Mouse (Mus musculus): ENCODE data around the gene Hsf4.

- TF ChIP-seq POLR2A (IDR thresholded peaks at IDR 0.05; ENCODE audit: borderline replicate concordance, control insufficient read depth, low read depth, low read length) (no peak), CTCF (IDR thresholded peaks at IDR 0.05; ENCODE audit: control insufficient read depth, insufficient read depth, low read length) (no peak)
Observed at GRCm38 (mm10) chr8:105281821-105282220, 12.2 kb downstream of the Hsf4 start.

Data from bone marrow, adult 2 months (tissue).